Mouse (Mus musculus): Measurements from ENCODE around the gene Esrrg. TPM values are rescaled to one million over a fixed set of nuclear protein-coding genes. Genes with fewer than 3 reads are reported as not detected.

Esrrg gene
- polyA plus RNA-seq, 1 experiment from 2014 or later = 2.2 TPM

- H3K4me3 ChIP-seq (ENCODE audit: low read depth, low read length) = no peak overlapping the region
- H3K27ac ChIP-seq (replicated peaks; ENCODE audit: low read depth, low read length) = no peak overlapping the region
- WGBS = 46% methylated on average over 1 of the region's 1 CpGs
- H3K9me3 ChIP-seq (replicated peaks; ENCODE audit: control insufficient read depth, low read length) = no peaks in the 10 kb centered on the region
- no peak overlapping the region for H3K9ac ChIP-seq (replicated peaks; ENCODE audit: low read length)
- H3K4me1 ChIP-seq (ENCODE audit: control insufficient read depth, insufficient read depth, low read length) = no peaks in the 10 kb centered on the region
- no peaks in the 10 kb centered on the region for H3K36me3 ChIP-seq (replicated peaks; ENCODE audit: control insufficient read depth, insufficient read depth, low read depth, low read length)
- no peak for DNase-seq (ENCODE audit: low spot score)
- H3K4me2 ChIP-seq (ENCODE audit: low read depth, low read length) = no peak overlapping the region
- no peak for ATAC-seq (replicated peaks; ENCODE audit: insufficient number of reproducible peaks, low FRiP score, low TSS enrichment, low read depth)
- H3K27me3 ChIP-seq (ENCODE audit: control insufficient read depth, insufficient read depth, low read length) = no peaks in the 10 kb centered on the region
Measured at GRCm38 (mm10) chr1:187724651-187725050, 116.1 kb downstream of the Esrrg start.

GRCm38 (mm10) chr1:187725351-187725750 lies 116.8 kb downstream of the Esrrg start:
- H3K4me1 ChIP-seq (ENCODE audit: control insufficient read depth, insufficient read depth, low read length) = no peaks in the 10 kb centered on the region
- H3K27me3 ChIP-seq (ENCODE audit: control insufficient read depth, insufficient read depth, low read length) = no peaks in the 10 kb centered on the region
- no peak overlapping the region for H3K9ac ChIP-seq (replicated peaks; ENCODE audit: low read length)
- H3K9me3 ChIP-seq (replicated peaks; ENCODE audit: control insufficient read depth, low read length) = no peaks in the 10 kb centered on the region
- no peak for ATAC-seq (replicated peaks; ENCODE audit: insufficient number of reproducible peaks, low FRiP score, low TSS enrichment, low read depth)
- H3K4me2 ChIP-seq (ENCODE audit: low read depth, low read length) = no peak overlapping the region
- H3K4me3 ChIP-seq (ENCODE audit: low read depth, low read length) = no peak overlapping the region
- no peak overlapping the region for H3K27ac ChIP-seq (replicated peaks; ENCODE audit: low read depth, low read length)
- no peaks in the 10 kb centered on the region for H3K36me3 ChIP-seq (replicated peaks; ENCODE audit: control insufficient read depth, insufficient read depth, low read depth, low read length)
- DNase-seq (ENCODE audit: low spot score) = no peak
- WGBS = 68% methylated on average over 1 of the region's 1 CpGs

- H3K9ac ChIP-seq (replicated peaks; ENCODE audit: low read length) = no peak overlapping the region
- no peaks in the 10 kb centered on the region for H3K36me3 ChIP-seq (replicated peaks; ENCODE audit: control insufficient read depth, insufficient read depth, low read depth, low read length)
- WGBS = 75% methylated on average over 4 of the region's 4 CpGs
Measured at GRCm38 (mm10) chr1:187731171-187731570, 122.6 kb downstream of the Esrrg start.

GRCm38 (mm10) chr1:187736507-187736906 lies 127.9 kb downstream of the Esrrg start:
- DNase-seq (ENCODE audit: low spot score) (peak; percentile 6), ATAC-seq (replicated peaks; ENCODE audit: insufficient number of reproducible peaks, low FRiP score, low TSS enrichment, low read depth) (no peak)
- WGBS = 54% methylated on average over 14 of the region's 14 CpGs
- Histone ChIP-seq H3K4me2 (ENCODE audit: low read depth, low read length) (no peak overlapping the region), H3K27ac (replicated peaks; ENCODE audit: low read depth, low read length) (no peak overlapping the region), H3K9ac (replicated peaks; ENCODE audit: low read length) (no peak overlapping the region), H3K4me1 (ENCODE audit: control insufficient read depth, insufficient read depth, low read length) (no peaks in the 10 kb centered on the region), H3K36me3 (replicated peaks; ENCODE audit: control insufficient read depth, insufficient read depth, low read depth, low read length) (no peaks in the 10 kb centered on the region), H3K9me3 (replicated peaks; ENCODE audit: control insufficient read depth, low read length) (no peaks in the 10 kb centered on the region), H3K27me3 (ENCODE audit: control insufficient read depth, insufficient read depth, low read length) (no peaks in the 10 kb centered on the region), H3K4me3 (ENCODE audit: low read depth, low read length) (no peak overlapping the region)

More at GRCm38 (mm10) chr1:187731171-187731570, 122.6 kb downstream of the Esrrg start:
- ATAC-seq (replicated peaks; ENCODE audit: insufficient number of reproducible peaks, low FRiP score, low TSS enrichment, low read depth) (no peak), DNase-seq (ENCODE audit: low spot score) (no peak)
- Histone ChIP-seq H3K4me3 (ENCODE audit: low read depth, low read length) (no peak overlapping the region), H3K4me2 (ENCODE audit: low read depth, low read length) (no peak overlapping the region), H3K27me3 (ENCODE audit: control insufficient read depth, insufficient read depth, low read length) (no peaks in the 10 kb centered on the region), H3K9me3 (replicated peaks; ENCODE audit: control insufficient read depth, low read length) (no peaks in the 10 kb centered on the region), H3K27ac (replicated peaks; ENCODE audit: low read depth, low read length) (no peak overlapping the region), H3K4me1 (ENCODE audit: control insufficient read depth, insufficient read depth, low read length) (no peaks in the 10 kb centered on the region)

- no peaks in the 10 kb centered on the region for H3K9me3 ChIP-seq (replicated peaks; ENCODE audit: control insufficient read depth, low read length)
- no peaks in the 10 kb centered on the region for H3K4me1 ChIP-seq (ENCODE audit: control insufficient read depth, insufficient read depth, low read length)
- H3K4me2 ChIP-seq (ENCODE audit: low read depth, low read length) = no peak overlapping the region
- whole genome bisulfite sequencing = 81% methylated on average over 7 of the region's 7 CpGs
- DNase-seq (ENCODE audit: low spot score) = no peak
- no peak overlapping the region for H3K9ac ChIP-seq (replicated peaks; ENCODE audit: low read length)
- no peaks in the 10 kb centered on the region for H3K27me3 ChIP-seq (ENCODE audit: control insufficient read depth, insufficient read depth, low read length)
- no peak overlapping the region for H3K27ac ChIP-seq (replicated peaks; ENCODE audit: low read depth, low read length)
- no peak for ATAC-seq (replicated peaks; ENCODE audit: insufficient number of reproducible peaks, low FRiP score, low TSS enrichment, low read depth)
- no peaks in the 10 kb centered on the region for H3K36me3 ChIP-seq (replicated peaks; ENCODE audit: control insufficient read depth, insufficient read depth, low read depth, low read length)
- no peak overlapping the region for H3K4me3 ChIP-seq (ENCODE audit: low read depth, low read length)
Measured at GRCm38 (mm10) chr1:187737296-187737695, 128.7 kb downstream of the Esrrg start.

- H3K27me3 ChIP-seq (ENCODE audit: control insufficient read depth, insufficient read depth, low read length) = no peaks in the 10 kb centered on the region
- WGBS = 82% methylated on average over 12 of the region's 12 CpGs
- no peak for ATAC-seq (replicated peaks; ENCODE audit: insufficient number of reproducible peaks, low FRiP score, low TSS enrichment, low read depth)
- no peaks in the 10 kb centered on the region for H3K36me3 ChIP-seq (replicated peaks; ENCODE audit: control insufficient read depth, insufficient read depth, low read depth, low read length)
- no peak overlapping the region for H3K9ac ChIP-seq (replicated peaks; ENCODE audit: low read length)
- no peaks in the 10 kb centered on the region for H3K4me1 ChIP-seq (ENCODE audit: control insufficient read depth, insufficient read depth, low read length)
- no peak overlapping the region for H3K27ac ChIP-seq (replicated peaks; ENCODE audit: low read depth, low read length)
- no peak for DNase-seq (ENCODE audit: low spot score)
- no peaks in the 10 kb centered on the region for H3K9me3 ChIP-seq (replicated peaks; ENCODE audit: control insufficient read depth, low read length)
- H3K4me3 ChIP-seq (ENCODE audit: low read depth, low read length) = no peak overlapping the region
- H3K4me2 ChIP-seq (ENCODE audit: low read depth, low read length) = no peak overlapping the region
Measured at GRCm38 (mm10) chr1:187740531-187740930, 131.9 kb downstream of the Esrrg start.

GRCm38 (mm10) chr1:187741306-187741705 lies 132.7 kb downstream of the Esrrg start:
- Histone ChIP-seq H3K4me2 (ENCODE audit: low read depth, low read length) (no peak overlapping the region), H3K9ac (replicated peaks; ENCODE audit: low read length) (no peak overlapping the region), H3K36me3 (replicated peaks; ENCODE audit: control insufficient read depth, insufficient read depth, low read depth, low read length) (no peaks in the 10 kb centered on the region), H3K4me1 (ENCODE audit: control insufficient read depth, insufficient read depth, low read length) (no peaks in the 10 kb centered on the region), H3K27ac (replicated peaks; ENCODE audit: low read depth, low read length) (no peak overlapping the region), H3K27me3 (ENCODE audit: control insufficient read depth, insufficient read depth, low read length) (no peaks in the 10 kb centered on the region), H3K4me3 (ENCODE audit: low read depth, low read length) (no peak overlapping the region), H3K9me3 (replicated peaks; ENCODE audit: control insufficient read depth, low read length) (no peaks in the 10 kb centered on the region)
- 88% methylated on average over 7 of the region's 7 CpGs for WGBS
- no peak for ATAC-seq (replicated peaks; ENCODE audit: insufficient number of reproducible peaks, low FRiP score, low TSS enrichment, low read depth)
- no peak for DNase-seq (ENCODE audit: low spot score)

- Histone ChIP-seq H3K4me3 (ENCODE audit: low read depth, low read length) (no peak overlapping the region), H3K4me2 (ENCODE audit: low read depth, low read length) (no peak overlapping the region), H3K27ac (replicated peaks; ENCODE audit: low read depth, low read length) (no peak overlapping the region), H3K9me3 (replicated peaks; ENCODE audit: control insufficient read depth, low read length) (no peaks in the 10 kb centered on the region), H3K9ac (replicated peaks; ENCODE audit: low read length) (no peak overlapping the region), H3K36me3 (replicated peaks; ENCODE audit: control insufficient read depth, insufficient read depth, low read depth, low read length) (no peaks in the 10 kb centered on the region), H3K27me3 (ENCODE audit: control insufficient read depth, insufficient read depth, low read length) (no peaks in the 10 kb centered on the region), H3K4me1 (ENCODE audit: control insufficient read depth, insufficient read depth, low read length) (no peaks in the 10 kb centered on the region)
- ATAC-seq (replicated peaks; ENCODE audit: insufficient number of reproducible peaks, low FRiP score, low TSS enrichment, low read depth) (no peak), DNase-seq (ENCODE audit: low spot score) (no peak)
- 83% methylated on average over 8 of the region's 8 CpGs for WGBS
Measured at GRCm38 (mm10) chr1:187742071-187742470, 133.5 kb downstream of the Esrrg start.
